Mouse (Mus musculus) midbrain, embryonic 16.5 days (tissue): ENCODE results near the gene Hist1h2br. TPM values are rescaled to one million over a fixed set of nuclear protein-coding genes. Genes with fewer than 3 reads are reported as not detected.
"Not testable (repeated sequence)": the region's sequence is repeated elsewhere in the genome, so short reads cannot be mapped to it uniquely, and the experiment has no call there.

Experiments
- ATAC-seq: fragments of 200-750 bp; cut with Nextera tagmentation; 2 replicates; pipeline ENCODE4 v1.8.0; 2017; ENCODE audit warnings: moderate TSS enrichment
- H3K27ac ChIP-seq: fragments of 300-500 bp; sonication (generic); 2 replicates; pipeline ENCODE4 v1.5.1; 2014; ENCODE audit warnings: mild to moderate bottlenecking, low read length, mixed read lengths
- H3K27me3 ChIP-seq: fragments of 300-500 bp; sonication (generic); 2 replicates; pipeline ENCODE4 v1.6.1; 2014; ENCODE audit warnings: low read depth, low read length, mixed read lengths; ENCODE audit not compliant: control insufficient read depth, insufficient read depth
- H3K36me3 ChIP-seq: fragments of 300-500 bp; sonication (generic); 2 replicates; pipeline ENCODE4 v1.6.1; 2014; ENCODE audit warnings: mild to moderate bottlenecking, low read length, moderate library complexity, mixed read lengths; ENCODE audit not compliant: control insufficient read depth, insufficient read depth
- H3K4me1 ChIP-seq: fragments of 300-500 bp; sonication (generic); 2 replicates; pipeline ENCODE4 v1.6.1; 2014; ENCODE audit warnings: mild to moderate bottlenecking, low read length, mixed read lengths; ENCODE audit not compliant: control insufficient read depth, insufficient read depth
- H3K4me2 ChIP-seq: fragments of 300-500 bp; sonication (generic); 2 replicates; pipeline ENCODE4 v1.6.1; 2014; ENCODE audit warnings: mild to moderate bottlenecking, low read length, mixed read lengths
- H3K4me3 ChIP-seq: fragments of 300-500 bp; sonication (generic); 2 replicates; pipeline ENCODE4 v1.5.1; 2014; ENCODE audit warnings: low read depth, mild to moderate bottlenecking, low read length, moderate library complexity, mixed read lengths
- H3K9ac ChIP-seq: fragments of 300-500 bp; sonication (generic); 2 replicates; pipeline ENCODE4 v1.6.1; 2014; ENCODE audit warnings: low read depth, low read length, mixed read lengths
- H3K9me3 ChIP-seq: fragments of 300-500 bp; sonication (generic); replicated peaks from 2 replicates; pipeline ENCODE4 v1.6.1; 2014; ENCODE audit warnings: mild to moderate bottlenecking, low read length, mixed read lengths; ENCODE audit not compliant: control insufficient read depth, poor library complexity, severe bottlenecking
- WGBS: fragments of 180-500 bp; shearing (Covaris S2); extraction: QIAGEN DNeasy Blood & Tissue Kit; methylation state at CpG from one replicate; pipeline ENCODE4 v1.1.7; 2014; 5-methylcytosine and 5-hydroxymethylcytosine counted together
- microRNA-seq: library from miRNA; unstranded; fragments of <30 nt; microRNA quantifications from one replicate; pipeline ENCODE4, GENCODE M21; 2017
- polyA plus RNA-seq: library from polyadenylated mRNA; unstranded; fragments of >200 nt; fragmentation: Nextera tagmentation; extraction: Ambion mirVana; gene quantifications from 2 replicates; pipeline ENCODE4 v1.2.1, GENCODE M21; 2015

Hist1h2br gene
- polyA plus RNA-seq, 1 experiment from 2014 or later: 3.5 TPM

DNA sequence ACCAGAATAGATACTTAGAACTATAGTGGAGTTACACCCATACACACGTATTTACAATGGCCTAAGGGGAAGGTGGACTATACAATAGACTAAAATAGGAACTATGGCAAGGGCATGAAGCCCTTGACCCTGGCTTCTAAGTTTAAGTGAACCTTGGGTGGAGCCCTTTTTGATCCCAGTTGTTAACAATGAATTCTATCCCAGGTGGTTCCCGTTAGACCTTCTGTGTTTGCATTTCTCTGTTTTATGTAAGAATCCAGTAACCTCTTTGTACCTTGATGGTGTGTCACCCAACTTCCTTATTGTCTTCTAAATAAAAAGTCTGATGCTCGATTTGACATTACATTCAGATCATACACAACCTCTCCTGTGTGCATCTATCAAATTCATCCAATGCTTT, 32.0 kb downstream of the Hist1h2br start:
- not testable (repeated sequence) for H3K4me1 ChIP-seq

GRCm38 (mm10) chr13:21880735-21881134, 47.2 kb downstream of the Hist1h2br start:
- ATAC-seq: no peak
- H3K4me1 ChIP-seq: no peaks in the 10 kb centered on the region; the same call in 1 of the 2 replicates
- no peaks in the 10 kb centered on the region for H3K9me3 ChIP-seq
- H3K4me3 ChIP-seq: no peak overlapping the region
- 90% methylated on average over 6 of the region's 6 CpGs for WGBS
- no peaks in the 10 kb centered on the region for H3K36me3 ChIP-seq
- peaks cover 6% of the 10 kb centered on the region for H3K27me3 ChIP-seq
- H3K4me2 ChIP-seq: no peak overlapping the region
- no peak overlapping the region for H3K27ac ChIP-seq
- no peak overlapping the region for H3K9ac ChIP-seq

More for the DNA sequence above, 32.0 kb downstream of the Hist1h2br start:
- not testable (repeated sequence) for H3K4me2 ChIP-seq, ATAC-seq, H3K27me3 ChIP-seq, H3K9me3 ChIP-seq, H3K9ac ChIP-seq, H3K4me3 ChIP-seq, H3K36me3 ChIP-seq, H3K27ac ChIP-seq
- 70% methylated on average over 3 of the region's 3 CpGs for WGBS

- H3K9ac ChIP-seq: no peak overlapping the region
- peak overlapping the region; percentile 30 for H3K4me2 ChIP-seq
- H3K4me1 ChIP-seq: no peaks in the 10 kb centered on the region; the same call in 1 of the 2 replicates
- peaks cover 6% of the 10 kb centered on the region for H3K27me3 ChIP-seq
- no peak overlapping the region for H3K27ac ChIP-seq
- 1% methylated on average over 27 of the region's 27 CpGs for WGBS
- H3K9me3 ChIP-seq: no peaks in the 10 kb centered on the region
- H3K36me3 ChIP-seq: no peaks in the 10 kb centered on the region
- no peak for ATAC-seq
- peak overlapping the region; percentile 26 for H3K4me3 ChIP-seq
Observed at GRCm38 (mm10) chr13:21881878-21882669, 48.5 kb downstream of the Hist1h2br start.

DNA sequence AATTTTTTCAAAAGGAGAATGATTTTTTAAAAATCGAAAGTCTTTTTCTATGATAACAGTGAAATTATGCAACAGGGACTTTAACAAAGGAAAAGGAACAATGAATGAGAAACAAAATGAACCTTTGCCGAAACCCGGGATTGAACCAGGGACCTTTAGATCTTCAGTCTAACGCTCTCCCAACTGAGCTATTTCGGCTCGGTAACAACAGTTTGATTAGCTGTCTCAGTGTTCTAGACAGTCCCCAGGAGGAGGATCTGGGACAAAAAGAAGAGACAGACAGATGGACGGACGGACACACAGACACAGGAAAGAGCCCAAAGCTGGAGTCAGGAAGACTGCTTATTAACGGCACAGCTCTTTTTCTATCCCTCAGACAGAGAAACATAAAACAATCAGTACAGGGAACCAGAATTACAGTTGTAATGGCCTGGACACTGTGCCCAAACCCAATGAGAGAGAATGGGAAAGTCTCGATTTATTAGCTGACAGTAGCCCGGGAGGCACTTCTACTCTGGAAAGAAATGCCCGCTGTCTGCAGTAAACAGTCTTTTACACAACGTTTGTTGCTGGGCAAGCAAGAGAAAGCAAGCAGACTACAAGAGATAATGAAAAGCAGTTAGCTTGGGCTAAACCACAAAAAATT, 49.3 kb downstream of the Hist1h2br start:
- no peaks in the 10 kb centered on the region for H3K36me3 ChIP-seq

DNA sequence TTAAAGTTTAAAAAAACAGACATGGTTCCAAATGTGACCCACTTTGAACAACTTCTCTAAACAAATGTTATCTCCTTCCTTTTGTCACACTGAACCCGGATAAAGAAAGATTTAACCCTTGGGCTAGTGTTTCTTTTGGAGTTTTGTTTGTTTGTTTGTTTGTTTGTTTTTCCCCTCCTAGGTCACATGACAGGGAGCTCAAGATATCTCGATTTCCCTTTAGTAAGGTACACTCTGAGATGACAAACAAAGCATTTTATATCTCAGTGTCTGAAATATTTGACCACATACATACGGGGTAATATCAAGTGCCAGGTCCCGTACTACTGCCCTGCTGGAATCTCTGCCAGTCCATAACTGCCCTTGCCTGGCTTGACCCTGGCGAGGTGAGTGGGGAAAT, 49.9 kb downstream of the Hist1h2br start:
- H3K4me3 ChIP-seq: peak overlapping the region; percentile 26
- WGBS: 39% methylated on average over 5 of the region's 5 CpGs

More for the DNA sequence above, 49.3 kb downstream of the Hist1h2br start:
- 0 out of 2 replicates have a peak overlapping the region, but pooled peaks have one; percentile 30 for H3K9ac ChIP-seq
- no peak overlapping the region for H3K27ac ChIP-seq
- H3K4me3 ChIP-seq: peak overlapping the region; percentile 26
- peak overlapping the region; percentile 44 for H3K4me2 ChIP-seq
- no peaks in the 10 kb centered on the region; the same call in 1 of the 2 replicates for H3K4me1 ChIP-seq
- no peaks in the 10 kb centered on the region for H3K9me3 ChIP-seq
- ATAC-seq: peak; percentile 68; the same call in 1 of the 2 replicates
- H3K27me3 ChIP-seq: peaks cover 6% of the 10 kb centered on the region
- WGBS: 2% methylated on average over 13 of the region's 13 CpGs

GRCm38 (mm10) chr13:21884586-21884985, 51.0 kb downstream of the Hist1h2br start:
- Histone ChIP-seq H3K4me1 (no peaks in the 10 kb centered on the region; the same call in 1 of the 2 replicates), H3K27ac (no peak overlapping the region), H3K9ac (no peak overlapping the region), H3K4me2 (no peak overlapping the region), H3K36me3 (no peaks in the 10 kb centered on the region), H3K27me3 (peaks cover 6% of the 10 kb centered on the region), H3K4me3 (no peak overlapping the region), H3K9me3 (no peaks in the 10 kb centered on the region)
- 73% methylated on average over 4 of the region's 4 CpGs for WGBS
- ATAC-seq: no peak

More for the DNA sequence above, 49.9 kb downstream of the Hist1h2br start:
- Histone ChIP-seq H3K4me2 (peak overlapping the region; percentile 44), H3K27ac (no peak overlapping the region), H3K27me3 (peaks cover 6% of the 10 kb centered on the region), H3K9me3 (no peaks in the 10 kb centered on the region), H3K4me1 (no peaks in the 10 kb centered on the region; the same call in 1 of the 2 replicates), H3K9ac (no peak overlapping the region), H3K36me3 (no peaks in the 10 kb centered on the region)
- no peak for ATAC-seq

Small RNA genes lying within 50 kb of the gene (microRNA-seq; reads per million reads assigned to microRNA genes)
- gene Gm19658: not detected
- not detected for gene Gm44346
- not detected for gene Gm44466

Other genes starting within 250 kb of the Hist1h2br start
- gene Olfr1362, start 219.7 kb upstream of the Hist1h2br start, polyA plus RNA-seq: not detected in 2 replicates
- 0.07 TPM in 1 of 2 replicates, not detected in the other for gene Olfr11, start 191.2 kb upstream of the Hist1h2br start, polyA plus RNA-seq
- gene Olfr1361, start 170.4 kb upstream of the Hist1h2br start, polyA plus RNA-seq: not detected in 2 replicates
- gene Olfr1360, start 156.3 kb upstream of the Hist1h2br start, polyA plus RNA-seq: not detected in 2 replicates
- not detected in 2 replicates for gene Olfr1359, start 135.6 kb upstream of the Hist1h2br start, polyA plus RNA-seq
- not detected in 2 replicates for gene Hist1h2bl, start 117.6 kb upstream of the Hist1h2br start, polyA plus RNA-seq
- gene Hist1h2ai, start 117.3 kb upstream of the Hist1h2br start, polyA plus RNA-seq: 3.5 and 9.7 TPM in 2 replicates
- gene Hist1h3h, start 116.1 kb upstream of the Hist1h2br start, polyA plus RNA-seq: 3.4 TPM in 1 of 2 replicates, not detected in the other
- gene Hist1h2bm, start 111.7 kb upstream of the Hist1h2br start, polyA plus RNA-seq: 1.2 and 1.4 TPM in 2 replicates
- gene Hist1h4j, start 98.7 kb upstream of the Hist1h2br start, polyA plus RNA-seq: 0.40 and 0.80 TPM in 2 replicates
- gene Hist1h4k, start 83.2 kb upstream of the Hist1h2br start, polyA plus RNA-seq: 2.7 TPM in 1 of 2 replicates, not detected in the other
- gene Hist1h2ak, start 79.9 kb upstream of the Hist1h2br start, polyA plus RNA-seq: 4.9 and 5.7 TPM in 2 replicates
- 1.1 TPM in 1 of 2 replicates, not detected in the other for gene Hist1h2bn, start 79.6 kb upstream of the Hist1h2br start, polyA plus RNA-seq
- 0.69 and 2.4 TPM in 2 replicates for gene Hist1h1b, start 53.1 kb upstream of the Hist1h2br start, polyA plus RNA-seq
- 13.1 and 17.6 TPM in 2 replicates for gene Hist1h3i, start 50.4 kb upstream of the Hist1h2br start, polyA plus RNA-seq
- gene Hist1h2an, start 46.5 kb upstream of the Hist1h2br start, polyA plus RNA-seq: not detected in 2 replicates
- 0.72 TPM in 1 of 2 replicates, not detected in the other for gene Hist1h2bp, start 46.3 kb upstream of the Hist1h2br start, polyA plus RNA-seq
- gene Hist1h2bq, start 23.5 kb upstream of the Hist1h2br start, polyA plus RNA-seq: 3.4 and 3.5 TPM in 2 replicates
- not detected in 2 replicates for gene Hist1h2ao, start 23.3 kb upstream of the Hist1h2br start, polyA plus RNA-seq
- gene Hist1h4m, start 22.0 kb upstream of the Hist1h2br start, polyA plus RNA-seq: 3.7 TPM in 1 of 2 replicates, not detected in the other
- gene Hist1h4n, start 1.5 kb upstream of the Hist1h2br start, polyA plus RNA-seq: 2.6 and 2.8 TPM in 2 replicates
- gene Hist1h2ap, start 236 bp upstream of the Hist1h2br start, polyA plus RNA-seq: 276 and 359 TPM in 2 replicates
- gene Zfp184, start 111.4 kb downstream of the Hist1h2br start, polyA plus RNA-seq: 12.0 and 13.7 TPM in 2 replicates
- gene Pom121l2, start 147.5 kb downstream of the Hist1h2br start, polyA plus RNA-seq: not detected in 2 replicates
- gene Prss16, start 176.0 kb downstream of the Hist1h2br start, polyA plus RNA-seq: not detected in 2 replicates
- not detected in 2 replicates for gene Hist1h2ah, start 201.8 kb downstream of the Hist1h2br start, polyA plus RNA-seq
- 1.3 TPM in 1 of 2 replicates, not detected in the other for gene Hist1h2bk, start 202.1 kb downstream of the Hist1h2br start, polyA plus RNA-seq
- 4.0 and 4.9 TPM in 2 replicates for gene Hist1h4i, start 207.6 kb downstream of the Hist1h2br start, polyA plus RNA-seq
- 1.8 and 8.3 TPM in 2 replicates for gene Hist1h2ag, start 209.2 kb downstream of the Hist1h2br start, polyA plus RNA-seq
- 1.5 and 2.3 TPM in 2 replicates for gene Hist1h2bj, start 209.5 kb downstream of the Hist1h2br start, polyA plus RNA-seq